Mouse (Mus musculus) Patski (cell line): Measurements from ENCODE around the gene Cic. TPM values are rescaled to one million over a fixed set of nuclear protein-coding genes. Genes with fewer than 3 reads are reported as not detected.

Experiments
- ATAC-seq: fragments of 100-300 bp; one replicate; pipeline ENCODE4 v1.8.0; 2021
- CTCF ChIA-PET: fragments of 350-600 bp; sonication (Branson Sonifier 250); formaldehyde crosslinking; loops from one replicate; lab custom pipeline; 2022; ENCODE audit warnings: inconsistent platforms; lab: Charles Lee
- POLR2A ChIA-PET: fragments of 350-600 bp; sonication (Branson Sonifier 250); formaldehyde crosslinking; loops from one replicate; lab custom pipeline; 2022; ENCODE audit warnings: antibody characterized with exemption, inconsistent platforms; lab: Charles Lee
- DNase-seq: peaks from one replicate; pipeline ENCODE4 v3.0.0-alpha.2; 2011; ENCODE audit warnings: low read depth, low spot score
- H3K27me3 ChIP-seq: fragments of 371-371 bp; one replicate; pipeline ENCODE4 v1.5.1; 2021
- CTCF ChIP-seq: fragments of 100-300 bp; IDR thresholded peaks from one replicate; pipeline ENCODE4 v1.5.1; 2021
- in situ Hi-C: fragments of 300-500 bp; cut with MboI; formaldehyde crosslinking; loops from 3 replicates; pipeline ENCODE4 v1.11.1; 2018; ENCODE audit warnings: low pct_unique_long_range_greater_than_20kb, mixed read lengths
- polyA plus RNA-seq: library from polyadenylated mRNA; unstranded; gene quantifications from one replicate; pipeline ENCODE4 v1.2.3, GENCODE M21; 2021

The Cic gene
- polyA plus RNA-seq, 1 experiment from 2014 or later = 138 TPM

GRCm38 (mm10) chr7:25281166-25281733, 13.7 kb downstream of the Cic start:
- no peak for DNase-seq
- in situ Hi-C loops = no loop called here
- ATAC-seq = no peak
- no peaks in the 10 kb centered on the region for H3K27me3 ChIP-seq
- POLR2A ChIA-PET = interaction anchor here (0.5 to 0.9 kb wide), 3 partner anchors 16 to 260 kb away, joined by 3 to 4 read pairs (median 3); no protein-coding TSS in a partner anchor
- TF ChIP-seq CTCF = no peak
- CTCF ChIA-PET = interaction anchor here (1.0 to 2.3 kb wide), 5 partner anchors 17 to 121 kb away, joined by 3 to 12 read pairs (median 3); partner anchors contain the start of genes Megf8 and Pafah1b3

- no peaks in the 10 kb centered on the region for H3K27me3 ChIP-seq
- DNase-seq (no peak), ATAC-seq (peak; percentile 59)
- no peak for TF ChIP-seq CTCF
- POLR2A ChIA-PET = no interaction called here
- in situ Hi-C loops = no loop called here
- CTCF ChIA-PET = no interaction called here
These were observed 14.5 kb downstream of the Cic start for GRCm38 (mm10) chr7:25281734-25282601.

GRCm38 (mm10) chr7:25282731-25283211, 15.3 kb downstream of the Cic start:
- CTCF ChIA-PET = no interaction called here
- in situ Hi-C loops = no loop called here
- no peak for TF ChIP-seq CTCF
- H3K27me3 ChIP-seq = no peaks in the 10 kb centered on the region
- ATAC-seq (no peak), DNase-seq (no peak)
- POLR2A ChIA-PET = interaction anchor here (0.9 to 2.6 kb wide), 2 partner anchors 10 to 15 kb away, joined by 3 to 10 read pairs; partner anchors contain the start of gene Pafah1b3

DNA sequence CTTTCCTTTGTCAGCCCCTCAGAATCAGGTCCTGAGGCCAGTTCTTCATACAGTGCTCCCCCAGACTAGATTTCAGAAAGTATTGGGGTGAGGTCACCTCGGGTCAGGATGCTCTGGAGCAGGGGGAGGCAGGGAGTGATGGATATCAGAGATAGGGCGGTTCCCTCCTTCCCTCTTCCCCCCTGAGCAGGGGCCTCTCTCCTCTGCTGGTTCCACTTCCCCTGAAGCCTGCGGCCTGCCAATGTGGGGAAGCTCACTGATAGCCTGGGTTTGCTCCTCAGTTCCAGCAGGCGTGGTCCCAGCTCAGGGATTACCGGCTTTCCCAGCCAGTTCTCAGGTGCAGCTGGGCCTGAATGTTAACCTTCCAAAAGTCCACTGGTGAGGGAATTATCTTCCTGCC, 16.1 kb downstream of the Cic start:
- POLR2A ChIA-PET = interaction anchor here (0.6 to 2.6 kb wide), 4 partner anchors 9 to 47 kb away, joined by 3 to 10 read pairs (median 4); partner anchors contain the start of gene Pafah1b3
- in situ Hi-C loops = no loop called here
- DNase-seq (no peak), ATAC-seq (no peak)
- CTCF ChIA-PET = interaction anchor here (1.2 to 1.5 kb wide), 2 partner anchors 9 to 14 kb away, joined by 3 to 4 read pairs; partner anchors contain the start of gene Pafah1b3
- TF ChIP-seq CTCF = no peak
- H3K27me3 ChIP-seq = no peaks in the 10 kb centered on the region

DNA sequence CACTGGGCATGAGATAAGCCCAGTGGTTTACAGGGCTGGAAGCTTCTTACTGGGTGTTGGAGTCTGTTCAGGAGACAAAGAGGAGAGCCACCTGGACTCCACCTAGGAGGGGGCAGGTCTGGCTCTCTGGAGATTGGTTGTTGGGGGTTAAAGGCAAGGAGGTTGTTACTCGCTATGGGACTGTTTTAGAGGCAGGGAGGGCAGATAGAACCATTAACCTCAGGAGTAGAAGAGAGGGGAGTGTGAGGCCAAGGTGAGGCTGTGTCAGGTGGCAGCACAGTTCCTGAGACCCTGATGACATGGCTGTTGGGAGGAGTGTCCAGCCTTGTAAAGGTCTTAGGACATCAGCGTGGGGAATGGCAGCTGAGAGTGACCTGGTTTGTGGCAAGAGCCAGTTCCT, 16.7 kb downstream of the Cic start:
- no peak for TF ChIP-seq CTCF
- in situ Hi-C loops = no loop called here
- CTCF ChIA-PET = interaction anchor here (1.2 to 1.5 kb wide), 2 partner anchors 8 to 14 kb away, joined by 3 to 4 read pairs; partner anchors contain the start of gene Pafah1b3
- no peaks in the 10 kb centered on the region for H3K27me3 ChIP-seq
- ATAC-seq (no peak), DNase-seq (no peak)
- POLR2A ChIA-PET = interaction anchor here (0.6 to 2.6 kb wide), 3 partner anchors 8 to 47 kb away, joined by 3 to 10 read pairs (median 6); no protein-coding TSS in a partner anchor

GRCm38 (mm10) chr7:25284766-25285165, 17.3 kb downstream of the Cic start:
- ChIA-PET POLR2A (interaction anchor here (2.6 kb wide), 1 partner anchor 8 kb away, joined by 10 read pairs; no protein-coding TSS in a partner anchor), CTCF (interaction anchor here (1.5 kb wide), 1 partner anchor 13 kb away, joined by 4 read pairs; the partner anchor contains the start of gene Pafah1b3)
- no peak for DNase-seq
- H3K27me3 ChIP-seq = no peaks in the 10 kb centered on the region
- no peak for TF ChIP-seq CTCF
- ATAC-seq = no peak
- in situ Hi-C loops = no loop called here

DNA sequence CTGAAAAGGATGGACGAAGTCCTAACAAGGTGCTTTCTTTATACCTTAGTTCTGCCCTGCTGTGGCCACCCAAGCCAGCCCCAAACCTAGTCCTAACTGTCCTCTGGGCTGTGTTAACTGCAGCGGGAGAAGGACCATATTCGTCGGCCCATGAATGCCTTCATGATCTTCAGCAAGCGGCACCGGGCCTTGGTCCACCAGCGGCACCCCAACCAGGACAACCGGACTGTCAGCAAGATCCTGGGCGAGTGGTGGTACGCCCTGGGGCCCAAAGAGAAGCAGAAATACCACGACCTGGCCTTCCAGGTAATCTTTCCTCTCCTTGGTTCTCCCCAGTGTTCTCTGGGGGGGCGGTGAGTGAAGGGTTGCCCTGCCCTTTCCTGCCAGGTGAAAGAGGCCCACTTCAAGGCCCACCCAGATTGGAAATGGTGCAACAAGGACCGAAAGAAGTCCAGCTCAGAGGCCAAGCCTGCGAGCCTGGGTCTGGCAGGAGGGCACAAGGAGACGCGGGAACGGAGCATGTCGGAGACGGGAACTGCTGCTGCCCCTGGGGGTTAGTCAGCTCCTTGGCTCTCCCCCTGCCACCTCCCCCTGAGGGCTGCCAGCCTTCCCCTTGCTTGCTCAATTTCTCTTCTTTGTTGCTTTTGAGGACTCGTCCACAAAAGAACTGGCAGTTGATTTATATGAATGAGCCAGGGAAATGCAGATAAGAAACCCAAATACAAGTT, 18.2 kb downstream of the Cic start:
- no peak for ATAC-seq
- in situ Hi-C loops = no loop called here
- no peak for DNase-seq
- CTCF ChIA-PET = no interaction called here
- H3K27me3 ChIP-seq = no peaks in the 10 kb centered on the region
- POLR2A ChIA-PET = no interaction called here
- no peak for TF ChIP-seq CTCF

GRCm38 (mm10) chr7:25286989-25287388, 19.5 kb downstream of the Cic start:
- DNase-seq (no peak), ATAC-seq (no peak)
- ChIA-PET POLR2A (interaction anchor here (1.0 kb wide), 1 partner anchor 11 kb away, joined by 3 read pairs; the partner anchor contains the start of gene Pafah1b3), CTCF (interaction anchor here (1.6 kb wide), 1 partner anchor 24 kb away, joined by 3 read pairs; no protein-coding TSS in a partner anchor)
- TF ChIP-seq CTCF = no peak
- in situ Hi-C loops = no loop called here
- H3K27me3 ChIP-seq = no peaks in the 10 kb centered on the region

- DNase-seq = no peak
- no peaks in the 10 kb centered on the region for H3K27me3 ChIP-seq
- no peak for ATAC-seq
- in situ Hi-C loops = no loop called here
- CTCF ChIA-PET = interaction anchor here (1.6 kb wide), 1 partner anchor 23 kb away, joined by 3 read pairs; no protein-coding TSS in a partner anchor
- POLR2A ChIA-PET = no interaction called here
- no peak for TF ChIP-seq CTCF
These were observed 20.5 kb downstream of the Cic start for GRCm38 (mm10) chr7:25288011-25288410.

DNA sequence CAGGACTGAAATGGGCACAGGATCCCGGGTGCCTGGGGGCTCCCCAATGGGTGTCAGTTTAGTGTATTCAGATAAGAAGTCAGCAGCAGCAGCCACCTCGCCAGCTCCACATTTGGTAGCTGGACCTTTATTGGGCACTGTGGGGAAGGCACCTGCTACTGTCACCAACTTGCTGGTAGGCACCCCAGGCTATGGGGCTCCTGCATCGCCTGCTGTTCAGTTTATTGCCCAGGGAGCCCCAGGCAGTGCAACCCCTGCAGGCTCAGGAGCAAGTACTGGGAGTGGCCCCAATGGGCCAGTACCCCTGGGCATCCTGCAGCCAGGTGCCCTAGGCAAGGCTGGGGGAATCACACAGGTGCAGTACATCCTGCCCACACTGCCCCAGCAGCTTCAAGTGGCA, 21.2 kb downstream of the Cic start:
- ChIA-PET CTCF (no interaction called here), POLR2A (no interaction called here)
- ATAC-seq = no peak
- no peak for DNase-seq
- in situ Hi-C loops = no loop called here
- H3K27me3 ChIP-seq = no peaks in the 10 kb centered on the region
- TF ChIP-seq CTCF = no peak
